Mouse (Mus musculus): ENCODE results near the gene Atg10. TPM values are rescaled to one million over a fixed set of nuclear protein-coding genes. Genes with fewer than 3 reads are reported as not detected.

Atg10 gene
- total RNA-seq, 2 experiments from 2014 or later: 12.5 TPM

GRCm38 (mm10) chr13:91048171-91048570 is 175.6 kb downstream of the Atg10 start:
- DNase-seq: no peak
- intact Hi-C loops (cut with DNase I; ENCODE audit: low total_unique reads): no loop called here

- intact Hi-C loops (cut with DNase I; ENCODE audit: low total_unique reads): no loop called here
- peak; percentile 36 for DNase-seq
Observed at GRCm38 (mm10) chr13:91046851-91047250, 176.9 kb downstream of the Atg10 start.

- no peak for DNase-seq
- intact Hi-C loops (cut with DNase I; ENCODE audit: low total_unique reads): no loop called here
Observed at GRCm38 (mm10) chr13:91041236-91041635, 182.5 kb downstream of the Atg10 start.

- DNase-seq: peak; percentile 9
- intact Hi-C loops (cut with DNase I; ENCODE audit: low total_unique reads): no loop called here
Observed at GRCm38 (mm10) chr13:91040421-91040820, 183.3 kb downstream of the Atg10 start.

- DNase-seq: peak; percentile 11
- intact Hi-C loops (cut with DNase I; ENCODE audit: low total_unique reads): loop anchor here (10.0 kb wide), 1 partner anchor 55 kb away; no protein-coding TSS in a partner anchor
Observed at GRCm38 (mm10) chr13:91039201-91039807, 184.5 kb downstream of the Atg10 start.

- intact Hi-C loops (cut with DNase I; ENCODE audit: low total_unique reads): loop anchor here (10.0 kb wide), 1 partner anchor 56 kb away; no protein-coding TSS in a partner anchor
- no peak for DNase-seq
Observed at GRCm38 (mm10) chr13:91038636-91039035, 185.1 kb downstream of the Atg10 start.

GRCm38 (mm10) chr13:91038034-91038433 is 185.7 kb downstream of the Atg10 start:
- intact Hi-C loops (cut with DNase I; ENCODE audit: low total_unique reads): loop anchor here (10.0 kb wide), 1 partner anchor 57 kb away; no protein-coding TSS in a partner anchor
- no peak for DNase-seq

GRCm38 (mm10) chr13:91037405-91037804 is 186.4 kb downstream of the Atg10 start:
- intact Hi-C loops (cut with DNase I; ENCODE audit: low total_unique reads): loop anchor here (10.0 kb wide), 1 partner anchor 57 kb away; no protein-coding TSS in a partner anchor

GRCm38 (mm10) chr13:91031836-91032235 is 191.9 kb downstream of the Atg10 start:
- DNase-seq: no peak
- intact Hi-C loops (cut with DNase I; ENCODE audit: low total_unique reads): loop anchor here (10.0 kb wide), 1 partner anchor 63 kb away; no protein-coding TSS in a partner anchor

More at GRCm38 (mm10) chr13:91037405-91037804, 186.4 kb downstream of the Atg10 start:
- DNase-seq: no peak

GRCm38 (mm10) chr13:91023447-91023846 is 200.3 kb downstream of the Atg10 start:
- intact Hi-C loops (cut with DNase I; ENCODE audit: low total_unique reads): no loop called here
- DNase-seq: no peak

- DNase-seq: no peak
- intact Hi-C loops (cut with DNase I; ENCODE audit: low total_unique reads): no loop called here
Observed at GRCm38 (mm10) chr13:91011851-91012250, 211.9 kb downstream of the Atg10 start.

GRCm38 (mm10) chr13:90995034-90995629 is 228.6 kb downstream of the Atg10 start:
- no peak for DNase-seq
- intact Hi-C loops (cut with DNase I; ENCODE audit: low total_unique reads): no loop called here

- intact Hi-C loops (cut with DNase I; ENCODE audit: low total_unique reads): no loop called here
- DNase-seq: no peak
Observed at GRCm38 (mm10) chr13:90993602-90994001, 230.2 kb downstream of the Atg10 start.

GRCm38 (mm10) chr13:90992948-90993347 is 230.8 kb downstream of the Atg10 start:
- intact Hi-C loops (cut with DNase I; ENCODE audit: low total_unique reads): no loop called here
- no peak for DNase-seq

- intact Hi-C loops (cut with DNase I; ENCODE audit: low total_unique reads): no loop called here
- no peak for DNase-seq
Observed at GRCm38 (mm10) chr13:90988226-90988625, 235.5 kb downstream of the Atg10 start.

GRCm38 (mm10) chr13:90985417-90985816 is 238.4 kb downstream of the Atg10 start:
- DNase-seq: no peak
- intact Hi-C loops (cut with DNase I; ENCODE audit: low total_unique reads): no loop called here

- intact Hi-C loops (cut with DNase I; ENCODE audit: low total_unique reads): no loop called here
Observed at GRCm38 (mm10) chr13:90984073-90984472, 239.7 kb downstream of the Atg10 start.

GRCm38 (mm10) chr13:90981798-90982197 is 242.0 kb downstream of the Atg10 start:
- intact Hi-C loops (cut with DNase I; ENCODE audit: low total_unique reads): no loop called here

More at GRCm38 (mm10) chr13:90984073-90984472, 239.7 kb downstream of the Atg10 start:
- DNase-seq: no peak

GRCm38 (mm10) chr13:90980878-90981674 is 242.7 kb downstream of the Atg10 start:
- intact Hi-C loops (cut with DNase I; ENCODE audit: low total_unique reads): no loop called here
- DNase-seq: no peak

More at GRCm38 (mm10) chr13:90981798-90982197, 242.0 kb downstream of the Atg10 start:
- no peak for DNase-seq

- DNase-seq: no peak
- intact Hi-C loops (cut with DNase I; ENCODE audit: low total_unique reads): no loop called here
Observed at GRCm38 (mm10) chr13:90977057-90977456, 246.7 kb downstream of the Atg10 start.

All from gastrocnemius, postnatal 14 days (tissue).